Mouse (Mus musculus): Measurements from ENCODE around the gene Cytl1.
A peak's percentile ranks its signal among the peaks of the same experiment; 100 is the strongest.

Gene Cytl1

GRCm38 (mm10) chr5:37769031-37769430 lies 33.7 kb downstream of the Cytl1 start:
- ATAC-seq (ENCODE audit: low TSS enrichment), result peak; percentile 52

DNA sequence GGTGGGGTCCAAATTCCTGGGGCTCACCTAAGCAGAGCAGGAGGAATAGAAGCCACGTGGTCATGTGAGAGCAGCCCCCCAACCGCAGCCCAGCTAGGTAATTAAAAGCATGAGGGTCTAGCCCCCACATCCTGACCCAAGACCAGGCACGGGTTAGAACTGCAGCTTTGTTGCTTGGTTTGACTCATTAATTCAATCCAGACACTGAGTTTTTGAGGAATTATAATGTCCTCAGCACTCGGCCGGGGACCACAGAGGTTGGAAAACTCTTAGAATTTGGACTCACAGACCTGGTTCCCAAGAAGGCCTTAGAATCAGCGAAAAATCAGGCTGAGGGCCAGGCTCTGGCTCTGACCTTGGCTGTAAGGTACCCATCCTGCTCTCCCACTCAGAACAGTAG lies 35.6 kb downstream of the Cytl1 start:
- ATAC-seq (ENCODE audit: low TSS enrichment), result no peak

GRCm38 (mm10) chr5:37774011-37774410 lies 38.7 kb downstream of the Cytl1 start:
- 0 out of 2 replicates have a peak, but pooled peaks have one; percentile 20 for ATAC-seq (ENCODE audit: low TSS enrichment)

- no peak for ATAC-seq (ENCODE audit: low TSS enrichment)
Measured at GRCm38 (mm10) chr5:37775681-37776080, 40.4 kb downstream of the Cytl1 start.

GRCm38 (mm10) chr5:37783306-37783705 lies 48.0 kb downstream of the Cytl1 start:
- 0 out of 2 replicates have a peak, but pooled peaks have one; percentile 9 for ATAC-seq (ENCODE audit: low TSS enrichment)

GRCm38 (mm10) chr5:37784847-37785391 lies 49.6 kb downstream of the Cytl1 start:
- peak; percentile 34; the same call in 1 of the 2 replicates for ATAC-seq (ENCODE audit: low TSS enrichment)
